Mouse (Mus musculus): ENCODE results near the gene Apol9a.

- TF ChIP-seq CTCF (IDR thresholded peaks at IDR 0.05; ENCODE audit: extremely low read depth, insufficient read depth, insufficient read length, insufficient replicate concordance) = 0 out of 2 replicates have a peak, but pooled peaks have one; percentile 17
- no peak for TF ChIP-seq POLR2A (IDR thresholded peaks at IDR 0.05; ENCODE audit: low read depth, low read length)
These were observed 44.0 kb downstream of the Apol9a start for GRCm38 (mm10) chr15:77366706-77367484.

Data from spleen, adult 2 months (tissue).